Mouse (Mus musculus) splenic B cell, adult 2 months (primary cell): ENCODE results near the gene Nmrk2.

Experiments used
- DNase-seq: peaks from one replicate; pipeline ENCODE4 v3.0.0-alpha.2; 2011; ENCODE audit warnings: low read depth, low spot score
- H3K27me3 ChIP-seq: 2 replicates; pipeline ENCODE4 v1.6.1; 2012; ENCODE audit warnings: mild to moderate bottlenecking, low read length, moderate library complexity, mixed read lengths; ENCODE audit not compliant: control insufficient read depth, poor library complexity, insufficient read depth, severe bottlenecking
- H3K36me3 ChIP-seq: 2 replicates; pipeline ENCODE4 v1.6.1; 2012; ENCODE audit warnings: mild to moderate bottlenecking, low read length, moderate library complexity, mixed read lengths; ENCODE audit not compliant: control insufficient read depth, poor library complexity, insufficient read depth, severe bottlenecking

Gene Nmrk2

GRCm38 (mm10) chr10:81168521-81169244 lies 33.2 kb downstream of the Nmrk2 start:
- DNase-seq, result peak; percentile 92
- H3K27me3 ChIP-seq, result no peaks in the 10 kb centered on the region
- no peaks in the 10 kb centered on the region for H3K36me3 ChIP-seq

DNA sequence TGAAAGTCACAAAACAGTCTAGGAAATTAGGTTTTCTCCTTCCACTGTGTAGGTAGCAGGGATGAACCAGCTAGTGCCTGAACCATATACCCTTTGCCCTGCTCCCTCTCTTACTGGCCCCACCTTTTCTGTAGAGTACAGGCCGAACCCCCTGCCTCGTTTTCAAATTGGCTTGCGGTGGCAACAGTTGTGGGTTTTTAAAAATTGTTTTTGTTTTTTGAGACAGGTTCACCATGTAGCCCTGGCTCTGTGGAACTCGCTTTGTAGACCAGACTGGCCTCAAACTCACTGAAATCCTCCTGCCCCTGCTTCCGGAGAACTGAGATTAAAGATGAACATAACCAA lies 33.8 kb downstream of the Nmrk2 start:
- Histone ChIP-seq H3K36me3 (no peaks in the 10 kb centered on the region), H3K27me3 (no peaks in the 10 kb centered on the region)
- no peak for DNase-seq

- peak; percentile 100 for DNase-seq
- Histone ChIP-seq H3K36me3 (no peaks in the 10 kb centered on the region), H3K27me3 (no peaks in the 10 kb centered on the region)
Observed at GRCm38 (mm10) chr10:81167200-81168086, 34.4 kb downstream of the Nmrk2 start, which contains the start of gene Pias4. Gene Pias4, minus strand, starts transcription at chr10:81167923.

DNA sequence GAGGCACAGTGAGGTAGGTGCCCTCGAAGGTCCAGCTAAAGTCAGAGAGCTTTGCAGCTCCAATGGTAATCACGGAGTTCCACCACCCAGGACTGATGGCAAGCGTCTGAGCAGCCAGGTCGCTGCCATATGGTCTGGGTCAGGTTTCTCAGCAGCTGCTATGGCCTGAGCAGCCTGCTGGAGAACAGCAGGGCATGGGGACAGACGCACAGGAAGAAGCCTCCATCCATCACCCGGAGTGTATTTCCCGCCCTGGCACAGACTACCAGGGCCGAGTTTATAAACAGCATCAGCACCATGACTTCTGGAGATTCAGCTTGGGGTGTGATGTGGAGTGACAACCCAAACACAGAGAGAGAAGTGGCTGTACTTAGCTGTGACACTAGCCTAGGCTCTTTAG lies 36.7 kb downstream of the Nmrk2 start:
- Histone ChIP-seq H3K36me3 (no peaks in the 10 kb centered on the region), H3K27me3 (no peaks in the 10 kb centered on the region)
- no peak for DNase-seq

GRCm38 (mm10) chr10:81162318-81162652 lies 39.6 kb downstream of the Nmrk2 start:
- DNase-seq, result no peak
- H3K36me3 ChIP-seq, result no peaks in the 10 kb centered on the region; the same call in 1 of the 2 replicates

DNA sequence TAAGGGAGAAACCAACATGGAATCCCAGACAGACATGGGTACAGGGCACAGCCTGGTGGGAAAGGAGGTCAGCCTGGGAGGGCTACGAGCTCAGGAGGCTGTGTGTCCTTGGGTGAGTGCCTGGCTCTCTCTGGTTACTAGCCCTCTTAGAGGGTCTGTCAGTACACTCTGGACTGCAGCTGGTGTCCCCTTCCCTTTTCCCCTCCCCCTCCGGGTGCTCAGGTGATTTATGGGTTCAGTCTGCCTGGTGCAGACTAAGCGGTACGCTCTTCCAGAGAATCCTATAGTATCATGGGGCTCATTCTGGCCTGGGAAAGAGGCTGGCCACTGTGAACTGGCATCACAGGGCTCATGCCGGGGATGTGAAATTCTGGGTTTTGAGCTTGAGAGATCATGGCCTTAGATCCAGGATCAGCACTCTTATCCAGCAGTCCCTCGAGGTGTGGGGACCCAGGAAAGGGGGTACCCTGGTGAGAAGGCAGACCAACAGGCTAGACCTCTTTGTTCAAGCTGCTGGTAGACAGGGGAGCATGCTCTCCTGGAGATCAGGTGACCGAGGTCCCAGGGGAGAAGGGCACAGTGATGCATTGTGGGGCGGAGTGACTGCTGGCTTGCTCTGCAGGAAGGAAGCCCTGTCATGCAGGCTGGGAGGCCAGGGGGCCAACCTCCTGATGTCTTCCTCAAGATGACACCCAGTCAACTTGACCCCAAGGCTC lies 40.1 kb downstream of the Nmrk2 start:
- peak; percentile 97 for DNase-seq
- Histone ChIP-seq H3K27me3 (no peaks in the 10 kb centered on the region), H3K36me3 (no peaks in the 10 kb centered on the region; the same call in 1 of the 2 replicates)

More at GRCm38 (mm10) chr10:81162318-81162652, 39.6 kb downstream of the Nmrk2 start:
- H3K27me3 ChIP-seq, result no peaks in the 10 kb centered on the region

DNA sequence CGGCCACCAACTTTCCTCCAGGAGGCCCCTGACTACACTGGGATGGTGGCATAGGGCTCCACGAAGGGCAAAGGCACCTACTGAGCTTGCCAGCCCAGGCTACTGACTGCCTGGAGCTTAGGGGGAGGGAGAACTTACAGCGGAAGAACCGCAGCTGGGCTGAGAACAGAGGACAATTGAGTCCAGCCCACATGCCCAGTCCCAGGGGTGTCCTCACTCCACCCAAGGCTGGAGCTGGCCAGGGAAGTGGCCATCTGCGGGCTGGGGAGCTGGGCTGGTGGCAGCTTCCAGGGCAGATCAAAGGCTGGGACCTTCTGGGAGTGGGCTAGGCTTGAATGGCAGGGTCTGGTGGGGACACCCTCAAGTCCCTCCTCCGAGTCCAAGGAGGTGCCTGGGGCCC lies 47.1 kb downstream of the Nmrk2 start:
- no peak for DNase-seq
- Histone ChIP-seq H3K27me3 (no peaks in the 10 kb centered on the region), H3K36me3 (peaks cover 6% of the 10 kb centered on the region)

GRCm38 (mm10) chr10:81154313-81154712 lies 47.5 kb downstream of the Nmrk2 start:
- H3K27me3 ChIP-seq, result no peaks in the 10 kb centered on the region
- DNase-seq, result no peak
- peaks cover 8% of the 10 kb centered on the region for H3K36me3 ChIP-seq

- DNase-seq, result no peak
- Histone ChIP-seq H3K36me3 (peaks cover 18% of the 10 kb centered on the region), H3K27me3 (no peaks in the 10 kb centered on the region)
Observed at GRCm38 (mm10) chr10:81152609-81153008, 49.2 kb downstream of the Nmrk2 start.

DNA sequence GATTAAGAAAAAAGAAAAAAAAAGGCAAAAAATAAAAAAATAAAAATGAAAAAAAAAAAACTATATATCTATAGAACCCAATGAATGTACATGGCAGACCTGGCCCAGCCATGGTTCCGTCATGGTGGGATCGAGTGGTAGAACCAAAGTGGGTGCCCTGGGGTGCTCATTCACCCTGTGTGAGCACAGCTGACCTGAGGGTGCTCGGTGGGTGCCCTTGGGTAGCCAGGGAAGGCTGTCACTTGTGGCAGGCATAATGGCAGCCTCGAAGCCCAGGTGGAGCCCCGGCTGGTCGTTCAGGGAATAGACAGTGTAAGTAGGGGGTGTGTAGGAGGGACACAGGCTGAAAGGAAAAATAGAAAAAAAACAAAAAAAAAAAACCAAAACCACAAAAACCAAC lies 50.6 kb downstream of the Nmrk2 start:
- H3K36me3 ChIP-seq, result peaks cover 27% of the 10 kb centered on the region
- no peaks in the 10 kb centered on the region for H3K27me3 ChIP-seq
- no peak for DNase-seq
